Mouse (Mus musculus) right cerebral cortex, postnatal 25 days (tissue): ENCODE data around the gene Hhat.

Experiments
- DNase-seq: peaks from one replicate; pipeline ENCODE4 v3.0.0; 2022

Gene Hhat

GRCm38 (mm10) chr1:192784374-192784773 lies 13.4 kb upstream of the Hhat start:
- DNase-seq, result peak; percentile 39

- no peak for DNase-seq
Observed at GRCm38 (mm10) chr1:192781256-192781655, 10.2 kb upstream of the Hhat start.

GRCm38 (mm10) chr1:192778869-192779514 lies 8.0 kb upstream of the Hhat start:
- no peak for DNase-seq

- no peak for DNase-seq
Observed at GRCm38 (mm10) chr1:192778206-192778605, 7.2 kb upstream of the Hhat start.

GRCm38 (mm10) chr1:192770130-192770494 lies 911 bp downstream of the Hhat start:
- peak; percentile 28 for DNase-seq

GRCm38 (mm10) chr1:192765531-192765930 lies 5.5 kb downstream of the Hhat start:
- no peak for DNase-seq

GRCm38 (mm10) chr1:192764547-192764946 lies 6.5 kb downstream of the Hhat start:
- no peak for DNase-seq

- no peak for DNase-seq
Observed at GRCm38 (mm10) chr1:192762946-192763933, 7.8 kb downstream of the Hhat start.

- no peak for DNase-seq
Observed at GRCm38 (mm10) chr1:192756674-192757073, 14.3 kb downstream of the Hhat start.

- no peak for DNase-seq
Observed at GRCm38 (mm10) chr1:192755685-192756606, 15.1 kb downstream of the Hhat start.

GRCm38 (mm10) chr1:192755246-192755645 lies 15.8 kb downstream of the Hhat start:
- no peak for DNase-seq

GRCm38 (mm10) chr1:192754268-192754667 lies 16.8 kb downstream of the Hhat start:
- no peak for DNase-seq

- no peak for DNase-seq
Observed at GRCm38 (mm10) chr1:192752659-192753601, 18.1 kb downstream of the Hhat start.

GRCm38 (mm10) chr1:192750042-192750437 lies 21.0 kb downstream of the Hhat start:
- no peak for DNase-seq

GRCm38 (mm10) chr1:192749270-192750041 lies 21.6 kb downstream of the Hhat start:
- no peak for DNase-seq

GRCm38 (mm10) chr1:192746201-192746600 lies 24.8 kb downstream of the Hhat start:
- no peak for DNase-seq

GRCm38 (mm10) chr1:192745240-192746101 lies 25.6 kb downstream of the Hhat start:
- DNase-seq, result no peak

- DNase-seq, result no peak
Observed at GRCm38 (mm10) chr1:192744880-192745239, 26.2 kb downstream of the Hhat start.

- DNase-seq, result no peak
Observed at GRCm38 (mm10) chr1:192742394-192743251, 28.4 kb downstream of the Hhat start.
